Mouse (Mus musculus) intestine, postnatal 0 days (tissue): ENCODE results near the gene Cbr1. TPM values are rescaled to one million over a fixed set of nuclear protein-coding genes. Genes with fewer than 3 reads are reported as not detected.

Experiments
- ATAC-seq: fragments of 200-750 bp; cut with Nextera tagmentation; 2 replicates; pipeline ENCODE4 v1.8.0; 2017; ENCODE audit warnings: mild to moderate bottlenecking, moderate TSS enrichment, moderate library complexity
- H3K27ac ChIP-seq: fragments of 300-500 bp; sonication (generic); 2 replicates; pipeline ENCODE4 v1.5.1; 2014; ENCODE audit warnings: mild to moderate bottlenecking, low read depth, low read length, moderate library complexity
- H3K27me3 ChIP-seq: fragments of 300-500 bp; sonication (generic); replicated peaks from 2 replicates; pipeline ENCODE4 v1.6.1; 2014; ENCODE audit warnings: low read length, mixed read lengths; ENCODE audit not compliant: control insufficient read depth, insufficient read depth
- H3K36me3 ChIP-seq: fragments of 300-500 bp; sonication (generic); 2 replicates; pipeline ENCODE4 v1.6.1; 2014; ENCODE audit warnings: mild to moderate bottlenecking, moderate library complexity; ENCODE audit not compliant: control insufficient read depth, insufficient read depth
- H3K4me1 ChIP-seq: fragments of 300-500 bp; sonication (generic); replicated peaks from 2 replicates; pipeline ENCODE4 v1.6.1; 2014; ENCODE audit warnings: antibody characterized with exemption, low read length, mixed read lengths; ENCODE audit not compliant: control insufficient read depth, insufficient read depth
- H3K4me2 ChIP-seq: fragments of 300-500 bp; sonication (generic); replicated peaks from 2 replicates; pipeline ENCODE4 v1.6.1; 2014; ENCODE audit warnings: low read depth, mild to moderate bottlenecking, moderate library complexity
- H3K4me3 ChIP-seq: fragments of 300-500 bp; sonication (generic); 2 replicates; pipeline ENCODE4 v1.5.1; 2014; ENCODE audit warnings: low read depth, low read length
- H3K9ac ChIP-seq: fragments of 300-500 bp; sonication (generic); 2 replicates; pipeline ENCODE4 v1.6.1; 2014; ENCODE audit warnings: mild to moderate bottlenecking, low read depth, low read length
- H3K9me3 ChIP-seq: fragments of 300-500 bp; sonication (generic); 2 replicates; pipeline ENCODE4 v1.6.1; 2016; ENCODE audit warnings: mixed run types; ENCODE audit not compliant: control insufficient read depth
- CTCF ChIP-seq: sonication (generic); IDR thresholded peaks from 2 replicates; pipeline ENCODE4 v1.5.1; 2016; ENCODE audit warnings: low read depth, mild to moderate bottlenecking, control low read depth, antibody characterized with exemption, moderate library complexity
- WGBS: fragments of 180-500 bp; shearing (Covaris S2); extraction: QIAGEN DNeasy Blood & Tissue Kit; methylation state at CpG from one replicate; pipeline ENCODE4 v1.1.7; 2014; 5-methylcytosine and 5-hydroxymethylcytosine counted together
- polyA plus RNA-seq: library from polyadenylated mRNA; unstranded; fragments of >200 nt; fragmentation: Nextera tagmentation; extraction: Ambion mirVana; gene quantifications from 2 replicates; pipeline ENCODE4 v1.2.1, GENCODE M21; 2015

Cbr1 gene
- polyA plus RNA-seq, 1 experiment from 2014 or later = 395 TPM

DNA sequence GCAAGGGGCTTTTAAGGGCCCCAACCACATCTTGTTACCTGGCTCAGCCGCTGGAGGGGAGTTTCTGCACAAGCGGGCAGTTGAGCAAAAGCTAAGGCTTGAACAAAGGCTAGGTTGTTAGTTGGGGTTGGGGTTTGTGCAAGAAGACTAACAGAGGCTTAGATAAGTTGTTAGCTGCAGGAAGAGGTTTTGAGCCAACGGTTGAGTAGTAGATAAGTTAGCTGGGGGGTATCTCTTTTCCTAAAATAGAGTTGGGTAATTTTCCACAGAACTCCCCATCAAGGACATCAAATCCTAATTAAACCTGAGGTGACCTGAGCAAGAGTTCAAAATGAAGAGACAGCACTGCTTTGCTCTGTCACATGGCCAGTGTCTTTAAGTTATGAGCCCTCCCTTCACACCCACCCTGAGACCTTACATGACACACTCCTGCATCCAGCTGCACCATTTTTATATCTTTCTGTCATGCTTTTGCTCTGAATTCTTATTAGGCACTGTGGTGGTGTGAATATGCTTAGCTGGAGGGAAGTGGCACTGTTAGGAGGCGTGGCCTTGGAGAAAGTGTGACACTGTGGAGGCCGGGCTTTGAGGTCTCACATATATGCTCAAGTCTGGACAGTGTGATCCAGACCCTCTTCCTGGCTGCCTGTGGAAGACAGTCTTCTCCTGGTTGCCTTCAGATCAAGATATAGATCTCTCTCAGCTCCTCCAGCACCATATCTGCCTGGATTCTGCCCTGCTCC is 43.0 kb downstream of the Cbr1 start:
- no peak overlapping the region for H3K9ac ChIP-seq
- no peak for ATAC-seq
- no peaks in the 10 kb centered on the region for H3K27me3 ChIP-seq
- no peaks in the 10 kb centered on the region for H3K4me1 ChIP-seq
- 76% methylated on average over 5 of the region's 5 CpGs for WGBS
- no peaks in the 10 kb centered on the region for H3K36me3 ChIP-seq
- no peak overlapping the region for H3K4me3 ChIP-seq
- no peak overlapping the region for H3K27ac ChIP-seq
- no peak overlapping the region for H3K4me2 ChIP-seq
- no peaks in the 10 kb centered on the region for H3K9me3 ChIP-seq
- no peak for TF ChIP-seq CTCF

Other genes starting within 250 kb of the Cbr1 start
- 4.3 and 5.6 TPM in 2 replicates for gene Setd4, start 1.8 kb upstream of the Cbr1 start, polyA plus RNA-seq
- gene Gm5678, start 22.2 kb downstream of the Cbr1 start, polyA plus RNA-seq = 0.16 TPM in 1 of 2 replicates, not detected in the other
- gene Cbr3, start 77.4 kb downstream of the Cbr1 start, polyA plus RNA-seq = 5.9 and 7.6 TPM in 2 replicates
- 17.2 and 21.2 TPM in 2 replicates for gene Dop1b, start 106.1 kb downstream of the Cbr1 start, polyA plus RNA-seq
- 15.5 and 20.0 TPM in 2 replicates for gene Morc3, start 226.3 kb downstream of the Cbr1 start, polyA plus RNA-seq